ENCODE assay signal across 1 mouse cellular context in the genomic region with DNA sequence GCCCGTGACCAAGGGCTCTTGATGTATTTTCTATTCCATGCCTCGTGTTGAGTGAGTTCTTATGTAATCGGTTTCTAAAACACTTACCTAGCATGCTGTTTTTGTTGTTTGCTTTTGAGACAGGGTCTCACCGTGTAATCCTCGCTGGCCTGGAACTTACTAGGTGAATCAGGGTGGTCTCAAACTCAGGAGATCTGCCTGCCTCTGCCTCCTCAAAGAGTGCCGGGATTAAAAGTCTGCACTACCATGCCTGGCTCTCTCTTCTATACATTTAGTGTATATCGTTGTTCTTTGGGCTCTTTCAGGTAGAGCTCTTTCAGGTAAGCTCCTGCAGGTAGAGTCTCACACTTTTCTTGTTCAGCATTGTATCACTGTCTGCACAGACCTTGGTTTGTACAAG.
TF ChIP-seq lines count a peak whose summit lies in the region.

No protein-coding gene starts in this region.

TF ChIP-seq in MEL, 35 proteins besides CTCF, POLR2A, EP300 and RAD21:
- TF ChIP-seq MAX (IDR thresholded peaks at IDR 0.05; ENCODE audit: low read length) (no peak), RCOR1 (IDR thresholded peaks at IDR 0.05; ENCODE audit: low read depth, low read length) (no peak), POLR2AphosphoS2 (IDR thresholded peaks at IDR 0.05; ENCODE audit: low read length) (no peak), JUND (IDR thresholded peaks at IDR 0.05; ENCODE audit: low read depth, low read length) (no peak), SMC3 (IDR thresholded peaks at IDR 0.05; ENCODE audit: low read depth, low read length) (no peak), HCFC1 (IDR thresholded peaks at IDR 0.05; ENCODE audit: low read depth, low read length) (no peak), MXI1 (IDR thresholded peaks at IDR 0.05; ENCODE audit: low read depth, low read length) (no peak), ZMIZ1 (IDR thresholded peaks at IDR 0.05; ENCODE audit: low read depth, low read length) (no peak), SIN3A (IDR thresholded peaks at IDR 0.05; ENCODE audit: low read length) (no peak), NELFE (IDR thresholded peaks at IDR 0.05; ENCODE audit: low read depth, low read length) (no peak), TAL1 (IDR thresholded peaks at IDR 0.05; ENCODE audit: low read length) (no peak), ELF1 (IDR thresholded peaks at IDR 0.05; ENCODE audit: low read depth, low read length) (no peak), NRF1 (IDR thresholded peaks at IDR 0.05; ENCODE audit: insufficient read depth, low read depth, low read length, poor library complexity, severe bottlenecking) (no peak), MAFK (IDR thresholded peaks at IDR 0.05; ENCODE audit: borderline replicate concordance, low read depth, low read length) (no peak), USF2 (IDR thresholded peaks at IDR 0.05; ENCODE audit: borderline replicate concordance in 1 of 2, insufficient read depth in 1 of 2, low read depth in 1 of 2, low read length in 2 of 2) (no peak), E2F4 (IDR thresholded peaks at IDR 0.05; ENCODE audit: borderline replicate concordance, low read depth, low read length) (no peak)
TF ChIP-seq in MEL: peak in this region for 0.
